Mouse (Mus musculus) R1 (cell line): ENCODE measurements around the gene Vmn2r35.
"Not testable (repeated sequence)": the region's sequence is repeated elsewhere in the genome, so short reads cannot be mapped to it uniquely, and the experiment has no call there.

Experiments used
- DNase-seq: peaks from one replicate; pipeline ENCODE4 v3.0.0-alpha.2; 2018; ENCODE audit warnings: low read depth, low spot score

The Vmn2r35 gene

DNA sequence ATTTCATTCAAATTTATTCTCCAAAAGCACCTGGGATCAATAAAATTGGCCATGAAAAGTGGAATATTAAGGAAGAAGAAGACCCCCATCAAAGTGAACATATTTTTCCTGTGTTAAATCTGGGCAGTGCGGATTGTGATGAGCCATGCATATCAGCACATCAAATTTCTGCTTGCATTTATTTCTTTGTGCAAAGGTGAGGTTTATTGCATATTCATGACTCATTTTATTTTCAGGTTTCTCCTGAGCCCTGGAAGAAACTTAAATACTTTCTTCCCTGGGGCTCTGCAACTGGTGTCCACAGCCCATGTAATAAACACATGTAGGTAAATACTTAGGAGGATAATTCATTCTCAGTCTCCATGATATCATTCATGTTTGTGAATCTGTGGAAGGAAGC lies at the start of gene Vmn2r35:
TSS of gene Vmn2r35 (minus strand) at position 101 of the 400 bp plus-strand sequence.
- not testable (repeated sequence) for DNase-seq

DNA sequence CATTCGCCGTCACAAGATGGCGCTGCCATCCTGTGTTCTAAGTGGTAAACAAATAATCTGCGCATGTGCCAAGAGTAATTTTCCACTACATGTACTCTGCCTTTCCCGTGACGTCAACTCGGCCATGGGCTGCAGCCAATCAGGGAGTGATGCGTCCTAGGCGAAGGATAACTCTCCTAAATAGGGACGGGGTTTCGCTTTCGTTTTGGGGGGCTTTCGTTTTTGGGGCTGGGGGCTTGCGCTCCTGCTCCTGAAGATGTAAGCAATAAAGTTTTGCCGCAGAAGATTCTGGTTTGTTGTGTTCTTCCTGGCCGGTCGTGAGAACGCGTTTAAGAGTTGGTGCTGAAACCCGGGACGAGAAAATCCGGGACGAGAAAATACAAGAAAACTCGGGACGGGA lies 25.5 kb downstream of the Vmn2r35 start:
- DNase-seq: not testable (repeated sequence)
